Mouse (Mus musculus): Measurements from ENCODE around the gene P2ry12. TPM values are rescaled to one million over a fixed set of nuclear protein-coding genes. Genes with fewer than 3 reads are reported as not detected.

The P2ry12 gene
- polyA plus RNA-seq, 1 experiment from 2014 or later = 3.8 TPM

DNA sequence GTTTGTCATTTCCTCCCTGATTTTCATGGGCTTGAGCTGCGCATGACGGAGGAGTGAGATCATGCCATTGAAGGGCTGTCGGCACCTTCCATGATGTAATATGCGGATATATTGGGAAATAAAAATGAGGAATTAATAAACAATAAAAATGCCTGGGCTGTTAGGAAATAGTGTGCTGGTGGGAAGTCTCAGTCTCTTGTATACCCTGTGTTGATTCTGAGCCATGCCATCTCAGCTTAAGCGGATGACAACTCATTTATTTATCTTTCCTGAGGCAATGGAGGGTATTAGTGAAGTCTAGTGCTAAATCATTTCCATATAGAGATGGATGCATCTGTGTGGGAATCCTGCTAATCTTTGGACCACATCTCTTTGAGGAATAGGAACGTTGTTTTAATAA is 14.6 kb downstream of the P2ry12 start:
- no peak for DNase-seq (ENCODE audit: low spot score)
- no peak for ATAC-seq
- no peaks in the 10 kb centered on the region for H3K36me3 ChIP-seq (ENCODE audit: insufficient read depth, low read length)
- H3K4me3 ChIP-seq (ENCODE audit: low read depth, low read length) = no peak overlapping the region
- WGBS = 66% methylated on average over 6 of the region's 6 CpGs
- TF ChIP-seq EP300 (IDR thresholded peaks at IDR 0.05) (no peak), CTCF (IDR thresholded peaks at IDR 0.05) (no peak)
- no peaks in the 10 kb centered on the region for H3K4me1 ChIP-seq (ENCODE audit: insufficient read depth, low read depth, low read length)
- no peaks in the 10 kb centered on the region for H3K27me3 ChIP-seq (replicated peaks; ENCODE audit: insufficient read depth, low read length)
- no peak overlapping the region for H3K27ac ChIP-seq (ENCODE audit: low read length)
- no peak overlapping the region for H3K4me2 ChIP-seq (replicated peaks; ENCODE audit: low read depth, low read length)
- H3K9ac ChIP-seq (replicated peaks; ENCODE audit: low read depth) = no peak overlapping the region
- no peaks in the 10 kb centered on the region for H3K9me3 ChIP-seq (ENCODE audit: low read length)

- Histone ChIP-seq H3K4me1 (ENCODE audit: insufficient read depth, low read depth, low read length) (no peaks in the 10 kb centered on the region), H3K9me3 (ENCODE audit: low read length) (no peaks in the 10 kb centered on the region), H3K4me2 (replicated peaks; ENCODE audit: low read depth, low read length) (no peak overlapping the region), H3K27ac (ENCODE audit: low read length) (no peak overlapping the region), H3K4me3 (ENCODE audit: low read depth, low read length) (no peak overlapping the region), H3K36me3 (ENCODE audit: insufficient read depth, low read length) (no peaks in the 10 kb centered on the region), H3K9ac (replicated peaks; ENCODE audit: low read depth) (no peak overlapping the region), H3K27me3 (replicated peaks; ENCODE audit: insufficient read depth, low read length) (no peaks in the 10 kb centered on the region)
- DNase-seq (ENCODE audit: low spot score) = no peak
- ATAC-seq = no peak
- WGBS = 65% methylated on average over 6 of the region's 6 CpGs
- TF ChIP-seq EP300 (IDR thresholded peaks at IDR 0.05) = no peak
- no peak for TF ChIP-seq CTCF (IDR thresholded peaks at IDR 0.05)
These were observed 19.3 kb downstream of the P2ry12 start for GRCm38 (mm10) chr3:59243384-59243783.

- H3K27ac ChIP-seq (ENCODE audit: low read length) = no peak overlapping the region
- WGBS = 49% methylated on average over 5 of the region's 5 CpGs
These were observed 27.8 kb downstream of the P2ry12 start for GRCm38 (mm10) chr3:59234878-59235277.

GRCm38 (mm10) chr3:59230912-59231311 is 31.8 kb downstream of the P2ry12 start:
- no peak overlapping the region for H3K4me3 ChIP-seq (ENCODE audit: low read depth, low read length)
- TF ChIP-seq CTCF (IDR thresholded peaks at IDR 0.05) = no peak
- TF ChIP-seq EP300 (IDR thresholded peaks at IDR 0.05) = no peak
- peaks cover 7% of the 10 kb centered on the region; the same call in 1 of the 2 replicates for H3K4me1 ChIP-seq (ENCODE audit: insufficient read depth, low read depth, low read length)
- no peak overlapping the region for H3K9ac ChIP-seq (replicated peaks; ENCODE audit: low read depth)
- no peaks in the 10 kb centered on the region for H3K36me3 ChIP-seq (ENCODE audit: insufficient read depth, low read length)
- DNase-seq (ENCODE audit: low spot score) = no peak
- no peak overlapping the region for H3K27ac ChIP-seq (ENCODE audit: low read length)
- no peak for ATAC-seq
- H3K27me3 ChIP-seq (replicated peaks; ENCODE audit: insufficient read depth, low read length) = no peaks in the 10 kb centered on the region
- no peak overlapping the region for H3K4me2 ChIP-seq (replicated peaks; ENCODE audit: low read depth, low read length)
- 41% methylated on average over 3 of the region's 3 CpGs for WGBS
- no peaks in the 10 kb centered on the region for H3K9me3 ChIP-seq (ENCODE audit: low read length)

More at GRCm38 (mm10) chr3:59234878-59235277, 27.8 kb downstream of the P2ry12 start:
- H3K9me3 ChIP-seq (ENCODE audit: low read length) = no peaks in the 10 kb centered on the region
- DNase-seq (ENCODE audit: low spot score) (peak; percentile 6), ATAC-seq (no peak)
- no peaks in the 10 kb centered on the region for H3K27me3 ChIP-seq (replicated peaks; ENCODE audit: insufficient read depth, low read length)
- TF ChIP-seq EP300 (IDR thresholded peaks at IDR 0.05) = no peak
- TF ChIP-seq CTCF (IDR thresholded peaks at IDR 0.05) = no peak
- no peak overlapping the region for H3K9ac ChIP-seq (replicated peaks; ENCODE audit: low read depth)
- no peaks in the 10 kb centered on the region; the same call in 1 of the 2 replicates for H3K4me1 ChIP-seq (ENCODE audit: insufficient read depth, low read depth, low read length)
- no peak overlapping the region for H3K4me3 ChIP-seq (ENCODE audit: low read depth, low read length)
- no peaks in the 10 kb centered on the region for H3K36me3 ChIP-seq (ENCODE audit: insufficient read depth, low read length)
- H3K4me2 ChIP-seq (replicated peaks; ENCODE audit: low read depth, low read length) = no peak overlapping the region

DNA sequence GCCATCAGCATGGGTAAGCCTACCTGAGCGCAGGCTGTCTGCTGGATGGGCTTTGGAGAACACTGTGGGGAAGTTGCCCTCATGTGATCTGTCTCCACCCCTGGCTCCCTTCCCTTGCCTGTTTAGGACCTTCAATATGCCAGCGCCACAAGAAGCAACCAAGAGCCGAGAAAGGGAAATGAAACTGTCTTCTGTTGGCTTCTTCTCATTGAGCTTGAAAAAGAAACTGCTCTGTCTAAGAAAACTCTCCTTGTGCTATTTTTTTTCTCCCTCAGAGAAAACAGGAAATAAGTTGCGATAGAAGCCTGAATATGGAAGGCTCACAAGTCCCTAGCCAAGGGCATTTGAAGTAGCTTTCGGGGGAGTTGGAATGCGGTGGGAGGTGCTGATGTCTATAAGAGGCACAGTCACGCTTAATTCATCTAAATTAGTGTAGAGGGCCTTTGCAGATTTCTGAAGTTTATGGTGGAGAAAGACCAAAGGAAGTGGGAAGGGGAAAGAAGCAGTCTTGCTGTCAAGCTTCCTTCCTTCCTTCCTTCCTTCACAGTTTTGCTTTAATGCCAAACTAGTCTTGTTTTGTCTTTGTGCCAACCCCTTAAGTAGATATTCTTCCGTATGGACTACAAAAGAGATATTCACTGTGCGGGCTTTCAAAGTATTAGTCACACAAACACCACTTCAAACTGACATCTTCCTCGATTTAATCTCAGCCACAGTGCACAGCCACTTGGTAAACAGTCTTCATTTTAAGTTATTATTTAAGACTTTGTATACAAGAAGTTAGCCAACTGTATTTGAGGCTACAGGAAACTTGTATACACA is 33.7 kb downstream of the P2ry12 start:
- TF ChIP-seq CTCF (IDR thresholded peaks at IDR 0.05) = no peak
- peak; percentile 54; the same call in 1 of the 2 replicates for TF ChIP-seq EP300 (IDR thresholded peaks at IDR 0.05)
- H3K4me1 ChIP-seq (ENCODE audit: insufficient read depth, low read depth, low read length) = peaks cover 7% of the 10 kb centered on the region; the same call in 1 of the 2 replicates

GRCm38 (mm10) chr3:59227696-59228095 is 35.0 kb downstream of the P2ry12 start:
- Histone ChIP-seq H3K27ac (ENCODE audit: low read length) (no peak overlapping the region), H3K4me1 (ENCODE audit: insufficient read depth, low read depth, low read length) (peaks cover 7% of the 10 kb centered on the region; the same call in 1 of the 2 replicates), H3K4me2 (replicated peaks; ENCODE audit: low read depth, low read length) (no peak overlapping the region), H3K4me3 (ENCODE audit: low read depth, low read length) (no peak overlapping the region), H3K27me3 (replicated peaks; ENCODE audit: insufficient read depth, low read length) (no peaks in the 10 kb centered on the region), H3K9me3 (ENCODE audit: low read length) (no peaks in the 10 kb centered on the region), H3K9ac (replicated peaks; ENCODE audit: low read depth) (no peak overlapping the region), H3K36me3 (ENCODE audit: insufficient read depth, low read length) (no peaks in the 10 kb centered on the region)
- TF ChIP-seq CTCF (IDR thresholded peaks at IDR 0.05) = no peak
- TF ChIP-seq EP300 (IDR thresholded peaks at IDR 0.05) = no peak
- ATAC-seq = no peak
- no peak for DNase-seq (ENCODE audit: low spot score)
- WGBS = 95% methylated on average over 9 of the region's 9 CpGs

More for the DNA sequence above, 33.7 kb downstream of the P2ry12 start:
- Histone ChIP-seq H3K4me3 (ENCODE audit: low read depth, low read length) (peak overlapping the region; percentile 14; the same call in 1 of the 2 replicates), H3K36me3 (ENCODE audit: insufficient read depth, low read length) (no peaks in the 10 kb centered on the region), H3K9ac (replicated peaks; ENCODE audit: low read depth) (no peak overlapping the region), H3K27ac (ENCODE audit: low read length) (peak overlapping the region; percentile 84), H3K4me2 (replicated peaks; ENCODE audit: low read depth, low read length) (peak overlapping the region; percentile 37), H3K9me3 (ENCODE audit: low read length) (no peaks in the 10 kb centered on the region), H3K27me3 (replicated peaks; ENCODE audit: insufficient read depth, low read length) (no peaks in the 10 kb centered on the region)
- DNase-seq (ENCODE audit: low spot score) = peak; percentile 87
- peak; percentile 84 for ATAC-seq
- 12% methylated on average over 10 of the region's 10 CpGs for WGBS
